Mouse (Mus musculus) forebrain, embryonic 14.5 days (tissue): ENCODE data around the gene Tcp11. TPM values are rescaled to one million over a fixed set of nuclear protein-coding genes. Genes with fewer than 3 reads are reported as not detected.

ENCODE experiments used
- ATAC-seq: fragments of 200-750 bp; cut with Nextera tagmentation; 2 replicates; pipeline ENCODE4 v1.8.0; 2017; ENCODE audit warnings: mild to moderate bottlenecking, moderate library complexity
- DNase-seq: peaks from one replicate; pipeline ENCODE4 v3.0.0-alpha.2; 2015; ENCODE audit warnings: low spot score
- H3K27ac ChIP-seq: fragments of 300-500 bp; sonication (generic); 2 replicates; pipeline ENCODE4 v1.5.1; 2014; ENCODE audit warnings: low read depth, mild to moderate bottlenecking, control low read depth, low read length, moderate library complexity
- H3K27me3 ChIP-seq: fragments of 300-500 bp; sonication (generic); replicated peaks from 2 replicates; pipeline ENCODE4 v1.6.1; 2014; ENCODE audit warnings: low read length, control low read depth, mixed read lengths; ENCODE audit not compliant: control insufficient read depth, insufficient read depth
- H3K36me3 ChIP-seq: fragments of 300-500 bp; sonication (generic); 2 replicates; pipeline ENCODE4 v1.6.1; 2014; ENCODE audit warnings: low read length, control low read depth; ENCODE audit not compliant: control insufficient read depth, insufficient read depth
- H3K4me1 ChIP-seq: fragments of 300-500 bp; sonication (generic); 2 replicates; pipeline ENCODE4 v1.6.1; 2014; ENCODE audit warnings: antibody characterized with exemption, low read length, control low read depth; ENCODE audit not compliant: control insufficient read depth, insufficient read depth
- H3K4me2 ChIP-seq: fragments of 300-500 bp; sonication (generic); 2 replicates; pipeline ENCODE4 v1.6.1; 2014; ENCODE audit warnings: mild to moderate bottlenecking, control low read depth, low read length
- H3K4me3 ChIP-seq: fragments of 300-500 bp; sonication (generic); 2 replicates; pipeline ENCODE4 v1.5.1; 2014; ENCODE audit warnings: low read depth, low read length, control low read depth
- H3K9ac ChIP-seq: fragments of 300-500 bp; sonication (generic); 2 replicates; pipeline ENCODE4 v1.6.1; 2014; ENCODE audit warnings: mild to moderate bottlenecking, low read length, control low read depth, moderate library complexity
- H3K9me3 ChIP-seq: fragments of 300-500 bp; sonication (generic); replicated peaks from 2 replicates; pipeline ENCODE4 v1.6.1; 2016; ENCODE audit warnings: low read length, control low read depth, mixed read lengths; ENCODE audit not compliant: control insufficient read depth
- WGBS: fragments of 180-500 bp; shearing (Covaris S2); extraction: QIAGEN DNeasy Blood & Tissue Kit; methylation state at CpG from one replicate; pipeline ENCODE4 v1.1.7; 2014; 5-methylcytosine and 5-hydroxymethylcytosine counted together
- polyA plus RNA-seq: library from polyadenylated mRNA; unstranded; fragments of >200 nt; fragmentation: Nextera tagmentation; extraction: Ambion mirVana; gene quantifications from 2 replicates; pipeline ENCODE4 v1.2.1, GENCODE M21; 2014

Tcp11 gene
- 1.6 TPM in 2 replicates for polyA plus RNA-seq

DNA sequence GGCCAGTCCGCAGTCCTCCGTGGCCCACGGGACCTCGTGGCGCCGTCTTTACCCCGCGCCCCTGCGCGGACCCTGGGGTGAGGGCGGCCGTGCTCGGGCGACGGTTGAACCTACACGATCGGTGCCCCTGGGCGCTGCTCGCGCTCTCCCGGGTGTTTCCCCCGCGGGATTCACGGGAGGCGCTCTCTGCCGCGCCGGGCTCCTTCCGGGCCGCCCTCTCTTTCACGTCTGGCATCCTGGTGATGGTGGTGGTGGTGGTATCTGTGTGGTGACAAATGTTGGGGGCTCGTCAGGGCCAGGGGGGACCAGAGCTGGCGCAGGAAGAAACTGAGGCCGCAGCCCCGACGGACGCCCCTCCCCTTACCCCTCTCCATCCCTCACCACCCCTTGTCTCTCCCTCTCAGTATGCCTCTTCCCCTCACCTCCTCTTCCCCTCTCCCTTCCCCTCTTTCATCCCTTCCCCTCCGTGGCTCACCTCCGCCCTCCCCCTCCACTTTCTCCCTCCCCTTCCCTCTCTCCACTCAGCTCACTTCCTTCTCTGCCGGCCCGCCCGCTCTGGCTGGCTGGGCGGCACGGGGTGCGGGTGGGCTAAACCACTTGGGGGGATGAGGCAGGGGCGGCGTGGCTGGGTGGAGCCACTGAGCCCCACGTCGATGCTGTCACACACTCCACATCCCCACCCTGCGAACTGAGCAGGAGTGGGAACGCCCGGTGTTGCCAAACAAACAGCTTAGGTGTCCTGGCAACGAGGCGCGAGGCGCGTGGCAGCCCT, at the start of gene Tcp11:
Gene Tcp11 (minus strand): TSS at position 595 of the 772 bp plus-strand sequence.
- Histone ChIP-seq H3K36me3 (no peaks in the 10 kb centered on the region), H3K4me1 (peaks cover 2% of the 10 kb centered on the region; the same call in 1 of the 2 replicates), H3K27ac (peak within 1 kb of the TSS; percentile 27; the same call in 1 of the 2 replicates), H3K4me2 (peak within 1 kb of the TSS; percentile 100), H3K9ac (peak within 1 kb of the TSS; percentile 63), H3K4me3 (peak within 1 kb of the TSS; percentile 55), H3K27me3 (no peaks in the 10 kb centered on the region), H3K9me3 (no peaks in the 10 kb centered on the region)
- DNase-seq = peak; percentile 92
- ATAC-seq = peak; percentile 92
- under 1% methylated on average over 49 of the region's 57 CpGs for WGBS

DNA sequence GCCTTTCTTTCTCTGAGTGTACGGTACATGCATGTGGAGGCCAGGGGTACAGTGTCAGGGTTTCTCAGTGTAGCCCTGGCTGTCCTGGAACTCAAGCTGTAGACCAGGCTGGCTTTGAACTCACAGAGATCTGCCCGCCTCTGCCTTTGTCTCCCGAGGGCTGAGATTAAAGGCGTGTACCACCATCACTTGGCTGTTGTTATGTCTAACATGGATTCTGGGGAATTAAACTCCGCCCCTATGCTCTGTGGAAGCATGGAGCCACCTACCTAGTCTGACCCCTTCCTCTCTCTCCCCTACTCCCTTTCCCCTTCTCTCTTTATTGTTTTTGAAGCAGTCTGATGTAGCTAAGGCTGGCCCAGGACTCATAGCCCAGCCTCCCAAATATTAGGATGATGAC, 49.4 kb upstream of the Tcp11 start:
- no peak overlapping the region for H3K4me2 ChIP-seq
- no peaks in the 10 kb centered on the region for H3K4me1 ChIP-seq
- no peak overlapping the region for H3K9ac ChIP-seq
- H3K4me3 ChIP-seq = no peak overlapping the region
- H3K27me3 ChIP-seq = no peaks in the 10 kb centered on the region
- no peaks in the 10 kb centered on the region for H3K9me3 ChIP-seq
- no peak for DNase-seq
- no peak for ATAC-seq
- no peak overlapping the region for H3K27ac ChIP-seq
- no peaks in the 10 kb centered on the region for H3K36me3 ChIP-seq
- WGBS = 86% methylated on average over 5 of the region's 5 CpGs

DNA sequence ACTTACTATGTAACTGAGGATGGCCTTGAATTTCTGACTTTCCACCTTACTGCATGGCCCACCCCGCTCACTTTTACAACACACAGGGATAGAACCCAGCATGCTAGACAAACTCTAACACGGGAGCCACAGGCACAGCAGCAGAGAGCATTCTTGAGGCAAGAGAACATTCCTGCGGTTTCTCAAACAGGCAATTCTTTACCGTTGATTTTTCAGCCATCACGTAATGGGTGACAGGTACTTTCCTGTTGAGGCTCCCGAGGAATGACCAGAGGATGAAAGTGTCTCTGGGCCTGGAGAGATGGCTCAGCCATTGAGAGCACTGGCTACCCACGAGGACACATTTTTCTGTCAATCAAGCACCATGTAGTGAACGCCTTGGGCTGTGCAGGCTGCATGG, 43.9 kb upstream of the Tcp11 start:
- Histone ChIP-seq H3K4me3 (no peak overlapping the region), H3K4me2 (no peak overlapping the region), H3K9me3 (no peaks in the 10 kb centered on the region), H3K9ac (no peak overlapping the region), H3K27me3 (no peaks in the 10 kb centered on the region), H3K27ac (no peak overlapping the region), H3K36me3 (no peaks in the 10 kb centered on the region), H3K4me1 (no peaks in the 10 kb centered on the region)
- no peak for ATAC-seq
- WGBS = 77% methylated on average over 8 of the region's 8 CpGs
- no peak for DNase-seq

DNA sequence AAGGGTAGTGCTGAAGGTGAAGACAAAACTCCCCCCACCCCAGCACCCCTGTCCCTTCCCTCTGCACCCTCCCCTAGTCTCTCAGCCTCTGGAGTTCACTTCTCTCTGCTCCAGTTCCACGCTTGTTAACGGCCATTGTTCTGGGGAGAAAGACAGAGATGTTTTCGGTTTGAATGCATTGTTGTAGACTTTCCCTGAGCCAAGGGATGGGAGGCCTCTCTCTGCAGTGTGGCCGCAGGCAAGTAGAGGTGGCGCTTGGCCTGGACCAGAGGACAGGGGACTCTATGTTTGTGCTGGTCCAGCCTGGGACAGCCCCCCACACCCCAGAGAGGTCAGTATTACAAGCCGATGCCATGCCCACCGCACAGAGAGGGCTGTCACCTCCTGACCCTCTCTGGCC, 43.2 kb upstream of the Tcp11 start:
- ATAC-seq = no peak
- no peak overlapping the region for H3K27ac ChIP-seq
- 11% methylated on average over 7 of the region's 7 CpGs for WGBS
- no peaks in the 10 kb centered on the region for H3K27me3 ChIP-seq
- no peaks in the 10 kb centered on the region for H3K36me3 ChIP-seq
- no peak overlapping the region for H3K9ac ChIP-seq
- H3K4me2 ChIP-seq = no peak overlapping the region
- no peak overlapping the region for H3K4me3 ChIP-seq
- no peaks in the 10 kb centered on the region for H3K4me1 ChIP-seq
- no peak for DNase-seq
- no peaks in the 10 kb centered on the region for H3K9me3 ChIP-seq

DNA sequence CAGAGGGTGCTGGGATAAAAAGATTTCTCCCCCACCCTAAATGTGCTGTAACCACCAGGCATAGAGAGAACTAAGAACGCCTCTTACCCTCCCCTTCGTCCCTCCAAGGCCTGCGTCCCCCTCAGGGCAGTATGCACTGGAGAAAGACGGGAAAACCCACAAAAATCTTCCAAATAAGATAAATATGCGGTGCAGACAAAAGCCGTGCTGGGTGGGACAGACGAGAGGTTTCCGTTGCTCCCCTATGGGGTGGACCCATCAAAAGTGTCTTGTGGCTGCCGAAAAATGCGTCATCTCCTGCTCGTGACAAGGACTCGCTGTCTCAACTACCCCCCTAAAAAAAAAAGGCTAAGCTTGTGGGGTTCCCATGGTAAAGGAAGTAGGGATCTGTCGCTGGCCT, 42.5 kb upstream of the Tcp11 start:
- H3K9ac ChIP-seq = no peak overlapping the region
- H3K27me3 ChIP-seq = no peaks in the 10 kb centered on the region
- DNase-seq (no peak), ATAC-seq (no peak)
- H3K4me2 ChIP-seq = no peak overlapping the region
- no peak overlapping the region for H3K4me3 ChIP-seq
- H3K9me3 ChIP-seq = no peaks in the 10 kb centered on the region
- H3K27ac ChIP-seq = no peak overlapping the region
- WGBS = 60% methylated on average over 13 of the region's 13 CpGs
- no peaks in the 10 kb centered on the region for H3K4me1 ChIP-seq
- no peaks in the 10 kb centered on the region for H3K36me3 ChIP-seq

DNA sequence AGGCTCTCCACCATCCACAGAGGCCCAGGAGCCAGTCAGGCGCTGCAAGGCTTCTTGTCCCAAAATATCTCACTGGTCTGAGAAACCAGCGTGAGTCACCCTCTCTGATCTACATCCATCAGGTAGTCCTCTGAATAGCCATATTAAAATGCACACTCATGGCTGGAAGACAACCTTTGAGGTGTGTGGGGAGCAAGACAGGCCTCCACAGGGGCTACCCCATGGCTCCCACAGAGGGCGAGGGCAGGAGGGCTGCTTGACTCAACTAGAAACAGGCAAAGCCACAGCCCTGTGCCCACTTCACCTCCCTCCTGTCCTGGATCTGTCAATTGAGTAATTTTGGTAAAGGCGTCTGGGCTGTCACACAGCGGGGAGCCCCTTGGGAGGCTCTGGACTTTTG, 40.0 kb upstream of the Tcp11 start:
- no peak for DNase-seq
- Histone ChIP-seq H3K4me3 (no peak overlapping the region), H3K27ac (no peak overlapping the region), H3K27me3 (no peaks in the 10 kb centered on the region), H3K4me1 (no peaks in the 10 kb centered on the region), H3K4me2 (no peak overlapping the region), H3K36me3 (no peaks in the 10 kb centered on the region), H3K9me3 (no peaks in the 10 kb centered on the region), H3K9ac (no peak overlapping the region)
- WGBS = 81% methylated on average over 5 of the region's 5 CpGs
- ATAC-seq = no peak

DNA sequence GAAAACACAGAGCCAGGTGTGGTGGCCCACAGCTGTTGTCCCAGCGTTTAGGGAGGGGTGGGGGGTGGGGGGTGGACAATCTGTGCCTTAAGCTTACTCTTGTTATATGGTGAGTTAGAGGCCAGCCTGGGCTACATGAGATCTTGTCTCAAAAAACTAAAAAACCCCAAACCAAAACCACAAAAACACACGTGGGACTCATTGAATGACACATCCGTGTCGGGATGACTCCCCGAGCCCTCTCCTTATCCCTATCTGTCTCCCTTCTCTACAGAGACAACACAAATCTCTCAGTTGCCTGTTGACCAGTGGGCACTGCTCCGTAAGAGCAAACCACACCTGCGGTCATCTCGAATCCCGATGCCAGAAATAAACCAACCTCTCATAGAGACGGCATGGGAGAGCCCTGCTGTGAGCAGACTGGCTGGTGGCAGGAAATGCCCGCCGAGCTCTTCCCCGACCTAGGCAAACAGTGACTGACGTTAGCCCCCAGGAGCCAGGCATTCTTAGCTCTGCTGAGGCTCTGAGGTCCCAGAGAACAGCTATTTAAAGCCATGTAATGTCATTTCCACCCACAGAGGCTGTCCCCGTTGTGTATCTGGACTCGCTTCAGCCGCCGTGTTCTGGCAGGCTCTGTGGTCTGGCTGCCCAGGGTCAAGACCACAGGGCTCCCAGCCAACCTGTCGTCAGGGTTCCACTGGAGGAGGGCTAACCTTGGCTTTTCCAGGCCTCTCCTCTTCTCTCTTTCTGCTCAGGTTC, 37.2 kb upstream of the Tcp11 start:
- WGBS = 71% methylated on average over 19 of the region's 19 CpGs
- no peak for DNase-seq
- H3K27ac ChIP-seq = no peak overlapping the region
- no peaks in the 10 kb centered on the region for H3K9me3 ChIP-seq
- H3K36me3 ChIP-seq = no peaks in the 10 kb centered on the region
- no peaks in the 10 kb centered on the region for H3K4me1 ChIP-seq
- no peak overlapping the region for H3K9ac ChIP-seq
- no peaks in the 10 kb centered on the region for H3K27me3 ChIP-seq
- H3K4me2 ChIP-seq = no peak overlapping the region
- H3K4me3 ChIP-seq = no peak overlapping the region
- ATAC-seq = no peak

DNA sequence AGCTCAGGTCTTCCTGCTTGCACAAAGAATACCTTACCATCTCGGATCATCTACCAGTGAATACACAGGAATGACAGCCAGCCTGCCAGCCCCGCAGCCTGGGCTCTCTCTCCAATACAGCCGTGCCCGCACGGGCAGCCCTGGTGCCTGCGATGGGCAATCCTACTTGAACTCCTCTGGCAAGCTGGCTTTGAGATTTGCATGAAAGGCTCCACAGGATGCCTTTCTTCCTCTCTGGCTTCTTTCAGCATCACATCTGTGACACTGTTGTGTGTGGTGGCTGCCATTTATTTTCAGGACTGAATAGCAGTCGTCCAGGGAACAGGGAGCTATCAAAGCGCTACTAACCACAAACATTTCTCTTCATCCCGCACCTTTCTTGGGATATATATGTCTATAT, 35.9 kb upstream of the Tcp11 start:
- H3K4me2 ChIP-seq = no peak overlapping the region
- WGBS = 20% methylated on average over 9 of the region's 9 CpGs
- ATAC-seq (peak; percentile 60; the same call in 1 of the 2 replicates), DNase-seq (peak; percentile 69)
- no peaks in the 10 kb centered on the region for H3K9me3 ChIP-seq
- no peak overlapping the region for H3K9ac ChIP-seq
- H3K27me3 ChIP-seq = no peaks in the 10 kb centered on the region
- no peaks in the 10 kb centered on the region for H3K36me3 ChIP-seq
- no peaks in the 10 kb centered on the region for H3K4me1 ChIP-seq
- H3K27ac ChIP-seq = no peak overlapping the region
- no peak overlapping the region for H3K4me3 ChIP-seq

DNA sequence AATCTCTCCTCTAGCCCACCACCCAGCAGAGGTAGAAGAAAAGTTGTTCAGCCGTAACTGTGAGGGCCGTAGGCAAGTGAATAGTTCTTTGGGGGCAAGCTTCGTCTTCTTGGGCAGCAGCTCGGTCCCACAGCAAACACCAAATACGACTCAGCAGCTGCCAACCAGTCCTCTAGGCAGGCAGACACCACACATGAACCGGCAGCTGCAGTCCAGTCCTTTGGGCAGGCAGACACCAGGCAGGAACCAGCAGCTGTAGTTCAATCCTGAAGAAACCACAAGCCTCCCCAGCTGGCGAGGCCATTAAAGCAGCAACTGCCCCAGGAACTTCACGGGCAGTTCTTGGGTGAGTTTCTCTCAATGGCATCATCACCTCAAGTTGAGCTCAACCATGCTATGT, 31.8 kb upstream of the Tcp11 start:
- H3K9ac ChIP-seq = no peak overlapping the region
- 94% methylated on average over 8 of the region's 8 CpGs for WGBS
- H3K36me3 ChIP-seq = no peaks in the 10 kb centered on the region
- H3K4me2 ChIP-seq = no peak overlapping the region
- H3K27me3 ChIP-seq = no peaks in the 10 kb centered on the region
- H3K9me3 ChIP-seq = no peaks in the 10 kb centered on the region
- no peaks in the 10 kb centered on the region for H3K4me1 ChIP-seq
- no peak for DNase-seq
- no peak overlapping the region for H3K4me3 ChIP-seq
- H3K27ac ChIP-seq = no peak overlapping the region
- no peak for ATAC-seq
